Mouse (Mus musculus): ENCODE measurements around the gene Dapk2. TPM values are rescaled to one million over a fixed set of nuclear protein-coding genes. Genes with fewer than 3 reads are reported as not detected.
A peak's percentile ranks its signal among the peaks of the same experiment; 100 is the strongest.
"Not testable (repeated sequence)": the region's sequence is repeated elsewhere in the genome, so short reads cannot be mapped to it uniquely, and the experiment has no call there.

Gene Dapk2
- polyA plus RNA-seq, 1 experiment from 2014 or later = 7.2 TPM

- WGBS = 89% methylated on average over 1 of the region's 1 CpGs
- ATAC-seq = no peak
- no peaks in the 10 kb centered on the region for H3K27me3 ChIP-seq (replicated peaks)
- no peak overlapping the region for H3K4me2 ChIP-seq (replicated peaks)
- H3K9me3 ChIP-seq = no peaks in the 10 kb centered on the region
- H3K27ac ChIP-seq = no peak overlapping the region
- H3K4me1 ChIP-seq (replicated peaks) = peaks cover 20% of the 10 kb centered on the region
- no peak overlapping the region for H3K9ac ChIP-seq
- no peak overlapping the region for H3K4me3 ChIP-seq (replicated peaks)
- H3K36me3 ChIP-seq = no peaks in the 10 kb centered on the region
Observed at GRCm38 (mm10) chr9:66273632-66274031, 115.6 kb downstream of the Dapk2 start.

GRCm38 (mm10) chr9:66274657-66275056 is 116.6 kb downstream of the Dapk2 start:
- H3K27ac ChIP-seq = no peak overlapping the region
- ATAC-seq = no peak
- no peaks in the 10 kb centered on the region for H3K9me3 ChIP-seq
- 64% methylated on average over 3 of the region's 3 CpGs for WGBS
- H3K27me3 ChIP-seq (replicated peaks) = no peaks in the 10 kb centered on the region
- H3K4me1 ChIP-seq (replicated peaks) = peaks cover 20% of the 10 kb centered on the region
- H3K36me3 ChIP-seq = no peaks in the 10 kb centered on the region
- H3K4me2 ChIP-seq (replicated peaks) = no peak overlapping the region
- H3K4me3 ChIP-seq (replicated peaks) = no peak overlapping the region
- no peak overlapping the region for H3K9ac ChIP-seq

GRCm38 (mm10) chr9:66275267-66275991 is 117.4 kb downstream of the Dapk2 start:
- Histone ChIP-seq H3K36me3 (no peaks in the 10 kb centered on the region), H3K9ac (no peak overlapping the region), H3K4me2 (replicated peaks) (peak overlapping the region; percentile 47), H3K4me3 (replicated peaks) (no peak overlapping the region), H3K27me3 (replicated peaks) (no peaks in the 10 kb centered on the region), H3K27ac (peak overlapping the region; percentile 67), H3K4me1 (replicated peaks) (peaks cover 20% of the 10 kb centered on the region), H3K9me3 (no peaks in the 10 kb centered on the region)
- 0 out of 2 replicates have a peak, but pooled peaks have one; percentile 53 for ATAC-seq
- WGBS = 24% methylated on average over 15 of the region's 15 CpGs

- no peaks in the 10 kb centered on the region for H3K36me3 ChIP-seq
- no peak overlapping the region for H3K4me2 ChIP-seq (replicated peaks)
- no peaks in the 10 kb centered on the region for H3K9me3 ChIP-seq
- peaks cover 20% of the 10 kb centered on the region for H3K4me1 ChIP-seq (replicated peaks)
- no peak overlapping the region for H3K4me3 ChIP-seq (replicated peaks)
- no peak overlapping the region for H3K9ac ChIP-seq
- ATAC-seq = no peak
- WGBS = 45% methylated on average over 4 of the region's 4 CpGs
- no peaks in the 10 kb centered on the region for H3K27me3 ChIP-seq (replicated peaks)
- peak overlapping the region; percentile 67; the same call in 1 of the 2 replicates for H3K27ac ChIP-seq
Observed at GRCm38 (mm10) chr9:66276062-66276461, 118.0 kb downstream of the Dapk2 start.

GRCm38 (mm10) chr9:66276697-66277385 is 118.8 kb downstream of the Dapk2 start:
- H3K36me3 ChIP-seq = no peaks in the 10 kb centered on the region
- no peak overlapping the region for H3K4me2 ChIP-seq (replicated peaks)

GRCm38 (mm10) chr9:66279647-66280046 is 121.6 kb downstream of the Dapk2 start:
- ATAC-seq = no peak
- no peak overlapping the region for H3K27ac ChIP-seq
- H3K4me2 ChIP-seq (replicated peaks) = no peak overlapping the region
- no peak overlapping the region for H3K9ac ChIP-seq
- H3K27me3 ChIP-seq (replicated peaks) = no peaks in the 10 kb centered on the region
- no peaks in the 10 kb centered on the region for H3K9me3 ChIP-seq
- H3K4me3 ChIP-seq (replicated peaks) = no peak overlapping the region
- H3K4me1 ChIP-seq (replicated peaks) = peaks cover 20% of the 10 kb centered on the region
- H3K36me3 ChIP-seq = no peaks in the 10 kb centered on the region

More at GRCm38 (mm10) chr9:66276697-66277385, 118.8 kb downstream of the Dapk2 start:
- peaks cover 20% of the 10 kb centered on the region for H3K4me1 ChIP-seq (replicated peaks)
- H3K9me3 ChIP-seq = no peaks in the 10 kb centered on the region
- peak overlapping the region; percentile 58; the same call in 1 of the 2 replicates for H3K27ac ChIP-seq
- no peak overlapping the region for H3K9ac ChIP-seq
- ATAC-seq = peak; percentile 65
- H3K4me3 ChIP-seq (replicated peaks) = no peak overlapping the region
- 22% methylated on average over 14 of the region's 14 CpGs for WGBS
- no peaks in the 10 kb centered on the region for H3K27me3 ChIP-seq (replicated peaks)

- Histone ChIP-seq H3K4me3 (replicated peaks) (no peak overlapping the region), H3K27me3 (replicated peaks) (no peaks in the 10 kb centered on the region), H3K4me2 (replicated peaks) (no peak overlapping the region), H3K9ac (no peak overlapping the region), H3K36me3 (no peaks in the 10 kb centered on the region), H3K4me1 (replicated peaks) (peaks cover 15% of the 10 kb centered on the region), H3K9me3 (no peaks in the 10 kb centered on the region), H3K27ac (no peak overlapping the region)
- 50% methylated on average over 1 of the region's 1 CpGs for WGBS
- ATAC-seq = no peak
Observed at GRCm38 (mm10) chr9:66280496-66280895, 122.5 kb downstream of the Dapk2 start.

GRCm38 (mm10) chr9:66281501-66281951 is 123.5 kb downstream of the Dapk2 start:
- Histone ChIP-seq H3K36me3 (no peaks in the 10 kb centered on the region), H3K4me1 (replicated peaks) (peaks cover 8% of the 10 kb centered on the region; the same call in 1 of the 2 replicates), H3K9me3 (no peaks in the 10 kb centered on the region), H3K4me2 (replicated peaks) (no peak overlapping the region), H3K4me3 (replicated peaks) (no peak overlapping the region), H3K27me3 (replicated peaks) (no peaks in the 10 kb centered on the region), H3K9ac (no peak overlapping the region), H3K27ac (no peak overlapping the region)
- WGBS = 63% methylated on average over 9 of the region's 9 CpGs
- ATAC-seq = no peak

GRCm38 (mm10) chr9:66282582-66282981 is 124.6 kb downstream of the Dapk2 start:
- 100% methylated on average over 1 of the region's 1 CpGs for WGBS

GRCm38 (mm10) chr9:66283565-66284203 is 125.7 kb downstream of the Dapk2 start:
- Histone ChIP-seq H3K9me3 (no peaks in the 10 kb centered on the region), H3K4me3 (replicated peaks) (no peak overlapping the region), H3K9ac (no peak overlapping the region), H3K27ac (no peak overlapping the region), H3K36me3 (no peaks in the 10 kb centered on the region), H3K4me2 (replicated peaks) (no peak overlapping the region), H3K27me3 (replicated peaks) (no peaks in the 10 kb centered on the region), H3K4me1 (replicated peaks) (no peaks in the 10 kb centered on the region)
- ATAC-seq = peak; percentile 92
- WGBS = 16% methylated on average over 2 of the region's 2 CpGs

More at GRCm38 (mm10) chr9:66282582-66282981, 124.6 kb downstream of the Dapk2 start:
- H3K36me3 ChIP-seq = no peaks in the 10 kb centered on the region
- H3K4me2 ChIP-seq (replicated peaks) = no peak overlapping the region
- H3K9me3 ChIP-seq = no peaks in the 10 kb centered on the region
- H3K9ac ChIP-seq = no peak overlapping the region
- no peaks in the 10 kb centered on the region for H3K4me1 ChIP-seq (replicated peaks)
- no peak overlapping the region for H3K27ac ChIP-seq
- no peak overlapping the region for H3K4me3 ChIP-seq (replicated peaks)
- no peak for ATAC-seq
- no peaks in the 10 kb centered on the region for H3K27me3 ChIP-seq (replicated peaks)

- H3K4me2 ChIP-seq (replicated peaks); H3K36me3 ChIP-seq; H3K4me3 ChIP-seq (replicated peaks); H3K9ac ChIP-seq; H3K9me3 ChIP-seq; H3K27ac ChIP-seq; H3K4me1 ChIP-seq (replicated peaks); H3K27me3 ChIP-seq (replicated peaks); ATAC-seq: not testable (repeated sequence)
- 93% methylated on average over 2 of the region's 2 CpGs for WGBS
Observed at GRCm38 (mm10) chr9:66285241-66285640, 127.2 kb downstream of the Dapk2 start.

- Histone ChIP-seq H3K27me3 (replicated peaks) (no peaks in the 10 kb centered on the region), H3K4me3 (replicated peaks) (no peak overlapping the region), H3K36me3 (no peaks in the 10 kb centered on the region), H3K9ac (no peak overlapping the region), H3K4me1 (replicated peaks) (no peaks in the 10 kb centered on the region), H3K4me2 (replicated peaks) (no peak overlapping the region), H3K27ac (no peak overlapping the region), H3K9me3 (no peaks in the 10 kb centered on the region)
- 57% methylated on average over 7 of the region's 7 CpGs for WGBS
- no peak for ATAC-seq
Observed at GRCm38 (mm10) chr9:66285901-66286300, 127.9 kb downstream of the Dapk2 start.
